Mouse (Mus musculus) olfactory bulb, adult 2 months (tissue): ENCODE data around the gene Necab2. TPM values are rescaled to one million over a fixed set of nuclear protein-coding genes. Genes with fewer than 3 reads are reported as not detected.

ENCODE experiments used
- H3K27ac ChIP-seq: fragments of 200-500 bp; 2 replicates; pipeline ENCODE4 v1.5.1; 2012; ENCODE audit warnings: low read depth, low read length; ENCODE audit not compliant: insufficient read depth
- H3K4me1 ChIP-seq: fragments of 200-500 bp; 2 replicates; pipeline ENCODE4 v1.6.1; 2012; ENCODE audit warnings: low read length; ENCODE audit not compliant: control insufficient read depth, insufficient read depth
- H3K4me3 ChIP-seq: fragments of 200-500 bp; 2 replicates; pipeline ENCODE4 v1.5.1; 2012; ENCODE audit warnings: mild to moderate bottlenecking, low read depth, low read length, moderate library complexity; ENCODE audit not compliant: insufficient read depth
- CTCF ChIP-seq: fragments of 200-500 bp; IDR thresholded peaks from 2 replicates; pipeline ENCODE4 v1.5.1; 2012; ENCODE audit warnings: low read depth, mild to moderate bottlenecking, low read length, moderate library complexity; ENCODE audit not compliant: insufficient read depth
- POLR2A ChIP-seq: fragments of 200-500 bp; IDR thresholded peaks from 2 replicates; pipeline ENCODE4 v1.6.1; 2012; ENCODE audit warnings: mild to moderate bottlenecking, low read depth, low read length, moderate library complexity; ENCODE audit not compliant: insufficient read depth
- WGBS: fragments of 180-500 bp; shearing (Covaris S2); methylation state at CpG from one replicate; pipeline ENCODE4 v1.1.7; 2018; 5-methylcytosine and 5-hydroxymethylcytosine counted together
- polyA plus RNA-seq: library from polyadenylated mRNA; stranded (reverse); fragments of >200 nt; gene quantifications from 2 replicates; pipeline ENCODE4 v1.2.4, GENCODE M21; 2012; ENCODE audit warnings: low replicate concordance; ENCODE audit not compliant: missing spikeins, insufficient read depth, insufficient read length

Gene Necab2
- polyA plus RNA-seq, 1 experiment, result not detected

DNA sequence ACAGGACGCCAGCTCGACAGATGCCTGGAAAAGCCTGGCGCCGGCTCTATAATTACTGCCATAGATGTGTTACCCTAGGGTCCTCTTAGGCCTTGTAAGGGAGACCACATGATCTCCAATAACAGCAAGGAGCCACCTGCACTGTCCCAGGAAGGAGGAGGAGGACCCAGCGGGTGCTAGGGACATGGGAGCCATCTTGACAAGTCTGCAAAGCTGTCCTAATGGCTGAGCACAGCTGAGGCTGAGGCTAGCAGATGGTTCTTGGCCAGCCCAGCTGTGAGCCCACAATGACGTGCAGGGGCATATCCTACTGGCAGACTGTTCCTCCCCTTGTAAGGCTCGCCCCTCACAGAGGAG is 6.6 kb upstream of the Necab2 start:
- peaks cover 20% of the 10 kb centered on the region for H3K4me1 ChIP-seq
- 50% methylated on average over 7 of the region's 7 CpGs for WGBS
- no peak for TF ChIP-seq CTCF
- TF ChIP-seq POLR2A, result no peak
- H3K4me3 ChIP-seq, result no peak overlapping the region
- no peak overlapping the region for H3K27ac ChIP-seq

DNA sequence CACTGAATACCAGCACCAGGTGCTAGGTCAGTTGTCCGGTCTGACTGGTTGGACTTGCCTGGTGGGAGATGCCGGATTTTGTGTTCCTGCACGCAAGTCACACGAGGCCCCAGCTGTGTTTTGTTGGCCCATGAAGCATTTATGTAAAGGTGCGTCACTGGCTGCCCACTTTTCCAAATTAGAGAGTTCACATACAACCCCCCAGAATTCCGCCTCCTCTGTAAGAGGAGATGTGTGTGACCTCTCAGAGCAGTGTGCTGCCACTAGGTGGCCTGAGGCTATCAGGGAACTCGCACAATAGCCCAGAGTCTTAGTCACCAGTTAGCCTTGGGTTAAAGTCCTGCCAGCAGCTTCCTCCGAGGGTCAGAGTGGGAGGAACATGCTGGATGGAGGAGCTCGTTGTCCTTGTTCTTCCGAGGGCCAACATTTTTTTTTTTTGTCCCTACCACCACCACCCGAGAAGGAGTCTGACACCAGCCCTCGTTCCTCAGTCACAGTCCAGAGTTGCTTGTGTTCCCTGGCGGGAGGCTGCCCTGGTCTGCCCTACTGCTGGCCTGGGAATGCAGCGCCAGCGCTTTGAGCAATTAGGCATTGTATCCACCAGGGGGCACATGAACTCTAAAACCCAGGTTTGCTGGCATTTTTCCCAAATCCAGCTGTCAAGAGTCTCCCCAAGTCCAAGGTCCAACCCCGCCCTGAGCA is 6.1 kb upstream of the Necab2 start:
- Histone ChIP-seq H3K4me3 (no peak overlapping the region), H3K27ac (no peak overlapping the region), H3K4me1 (peaks cover 20% of the 10 kb centered on the region)
- peak; percentile 84 for TF ChIP-seq CTCF
- TF ChIP-seq POLR2A, result no peak
- WGBS, result 24% methylated on average over 16 of the region's 16 CpGs

DNA sequence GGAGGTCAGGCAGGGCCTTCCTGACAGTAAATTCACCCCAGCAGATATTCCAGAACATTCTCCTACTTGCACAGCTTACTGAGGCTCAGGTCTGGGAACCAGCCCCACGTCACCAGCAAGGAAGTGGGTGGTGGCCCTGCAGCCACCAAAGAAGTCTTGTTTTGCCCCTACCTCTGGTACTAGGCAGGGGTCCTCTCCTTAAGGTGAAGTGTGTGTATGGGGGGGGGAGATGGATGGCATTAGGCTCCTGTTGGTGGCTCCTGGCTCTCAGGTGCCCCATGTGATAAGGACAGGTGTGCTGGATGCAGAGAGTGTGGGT is 5.6 kb upstream of the Necab2 start:
- H3K4me3 ChIP-seq, result no peak overlapping the region
- peaks cover 20% of the 10 kb centered on the region for H3K4me1 ChIP-seq
- no peak overlapping the region for H3K27ac ChIP-seq
- 21% methylated on average over 1 of the region's 1 CpGs for WGBS
- TF ChIP-seq POLR2A, result no peak
- TF ChIP-seq CTCF, result no peak

DNA sequence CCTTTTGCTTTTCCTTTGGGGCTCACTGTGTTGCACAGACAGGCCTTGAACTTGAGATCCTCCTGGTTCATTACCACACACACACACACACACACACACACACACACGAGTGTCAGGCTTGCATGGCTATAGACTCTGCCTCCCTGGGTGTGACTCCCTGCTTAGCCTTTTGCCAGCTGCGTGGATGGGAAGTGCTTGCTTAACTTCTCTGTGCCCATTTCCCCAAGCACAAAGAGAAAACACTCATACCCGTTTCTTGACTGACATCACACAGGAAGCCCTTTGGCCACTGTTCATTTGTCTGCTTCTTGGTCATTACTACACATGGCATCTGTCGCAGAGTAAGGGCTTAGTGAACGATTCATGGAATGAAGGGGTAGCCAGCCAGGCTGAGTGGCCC is 4.5 kb upstream of the Necab2 start:
- no peak overlapping the region for H3K27ac ChIP-seq
- H3K4me3 ChIP-seq, result no peak overlapping the region
- peaks cover 20% of the 10 kb centered on the region for H3K4me1 ChIP-seq
- WGBS, result 72% methylated on average over 5 of the region's 5 CpGs
- TF ChIP-seq POLR2A, result no peak
- TF ChIP-seq CTCF, result no peak

DNA sequence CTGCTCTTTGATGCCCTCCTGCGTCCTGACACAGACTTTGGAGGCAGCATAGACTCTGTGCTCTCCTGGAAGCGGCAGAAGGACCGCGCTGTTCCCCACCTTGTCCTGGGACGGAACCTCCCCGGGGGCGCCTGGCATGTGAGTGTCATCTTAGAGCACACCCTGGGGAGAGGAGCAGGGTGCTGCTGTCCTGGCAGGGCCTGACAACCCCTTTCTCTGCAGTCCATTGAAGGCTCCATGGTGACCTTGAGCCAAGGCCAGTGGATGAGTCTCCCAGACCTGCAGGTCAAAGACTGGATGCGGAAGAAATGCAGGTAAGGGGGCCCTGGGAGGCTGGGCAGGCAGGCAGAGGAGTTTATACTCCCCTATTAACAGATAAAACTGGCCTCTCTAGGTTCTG is 3.5 kb upstream of the Necab2 start:
- Histone ChIP-seq H3K4me3 (no peak overlapping the region), H3K4me1 (peaks cover 26% of the 10 kb centered on the region), H3K27ac (no peak overlapping the region)
- no peak for TF ChIP-seq POLR2A
- TF ChIP-seq CTCF, result no peak
- WGBS, result 96% methylated on average over 8 of the region's 8 CpGs

DNA sequence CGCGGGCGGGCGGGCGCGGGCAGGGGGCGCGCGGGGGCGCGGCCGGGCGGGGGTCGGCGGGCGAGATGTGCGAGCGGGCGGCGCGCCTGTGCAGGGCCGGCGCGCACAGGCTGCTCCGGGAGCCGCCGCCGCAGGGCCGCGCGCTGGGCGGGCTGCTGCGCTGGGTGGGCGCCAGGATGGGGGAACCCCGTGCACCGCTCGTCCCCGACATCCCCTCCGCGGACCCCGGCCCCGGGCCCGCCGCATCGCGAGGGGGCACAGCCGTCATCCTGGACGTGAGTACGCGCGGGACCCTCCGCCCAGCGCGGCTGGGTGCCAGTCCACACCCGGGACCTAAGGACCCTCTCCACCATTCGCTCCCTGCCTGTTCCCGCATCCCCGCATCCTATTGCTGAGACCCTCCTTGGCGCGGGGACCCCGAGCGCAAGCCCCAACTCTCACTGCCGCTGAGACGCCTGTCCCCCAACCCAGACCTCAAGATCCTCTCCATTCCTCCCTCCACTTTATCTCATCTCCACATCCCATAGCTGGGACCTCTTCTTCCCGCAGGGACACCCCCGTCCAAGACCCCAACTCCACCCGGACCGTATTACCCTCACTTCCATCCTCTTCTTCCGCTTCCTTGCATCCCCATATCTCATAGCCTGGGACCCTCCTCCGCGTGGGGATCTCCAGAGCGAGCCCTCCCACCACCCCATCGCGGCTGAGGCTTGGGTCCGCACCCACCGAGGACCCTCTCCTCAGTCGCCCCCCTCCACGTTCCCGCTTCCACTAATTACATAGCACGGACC is 666 bp downstream of the Necab2 start:
- 7% methylated on average over 75 of the region's 80 CpGs for WGBS
- H3K4me1 ChIP-seq, result peaks cover 34% of the 10 kb centered on the region
- 0 out of 2 replicates have a peak overlapping the region, but pooled peaks have one; percentile 24 for H3K27ac ChIP-seq
- H3K4me3 ChIP-seq, result peak overlapping the region; percentile 50
- TF ChIP-seq CTCF, result no peak
- TF ChIP-seq POLR2A, result no peak

DNA sequence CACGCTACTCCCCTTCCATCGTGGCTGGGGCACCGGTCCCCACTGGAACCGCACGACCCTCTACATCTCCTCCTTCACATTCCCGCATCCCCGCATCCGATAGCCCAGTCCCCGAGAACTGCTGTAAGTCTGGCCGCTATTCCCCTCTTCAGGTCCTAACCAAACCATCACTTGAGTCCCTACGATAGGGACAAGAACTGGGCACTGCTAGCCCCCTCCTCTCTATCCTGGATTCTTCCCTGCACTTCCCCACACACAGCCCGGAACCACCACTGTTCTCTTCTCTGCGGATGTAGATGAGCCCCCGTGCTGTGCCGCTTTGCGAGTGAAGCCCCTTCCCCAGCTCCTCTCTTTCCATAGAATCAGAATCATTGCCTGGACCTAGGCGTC is 1.3 kb downstream of the Necab2 start:
- Histone ChIP-seq H3K4me1 (peaks cover 34% of the 10 kb centered on the region), H3K4me3 (peak overlapping the region; percentile 50), H3K27ac (0 out of 2 replicates have a peak overlapping the region, but pooled peaks have one; percentile 24)
- 8% methylated on average over 16 of the region's 17 CpGs for WGBS
- TF ChIP-seq POLR2A (no peak), CTCF (no peak)

DNA sequence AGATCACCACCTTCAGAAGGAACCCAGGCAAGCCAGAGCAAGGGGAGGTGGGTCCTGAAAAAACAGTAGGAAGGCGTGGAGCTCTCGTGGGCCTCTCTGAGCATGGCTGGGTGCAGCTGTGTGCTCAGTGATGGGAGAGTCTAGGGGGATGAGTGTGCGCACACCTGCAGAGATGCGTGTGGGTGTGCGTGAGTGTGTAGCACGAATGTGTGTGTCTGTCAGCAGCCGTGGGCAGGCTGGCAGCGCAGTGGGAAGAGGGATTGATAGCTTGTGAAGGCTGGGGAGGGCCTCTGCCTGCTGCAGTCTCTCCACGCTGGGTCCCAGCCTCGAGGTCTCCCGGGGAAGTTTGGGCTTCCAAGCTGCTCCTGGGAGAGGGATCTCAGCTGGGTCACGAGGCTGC is 3.1 kb downstream of the Necab2 start:
- Histone ChIP-seq H3K4me1 (peaks cover 34% of the 10 kb centered on the region), H3K4me3 (no peak overlapping the region), H3K27ac (0 out of 2 replicates have a peak overlapping the region, but pooled peaks have one; percentile 14)
- no peak for TF ChIP-seq CTCF
- TF ChIP-seq POLR2A, result no peak
- 48% methylated on average over 12 of the region's 12 CpGs for WGBS

DNA sequence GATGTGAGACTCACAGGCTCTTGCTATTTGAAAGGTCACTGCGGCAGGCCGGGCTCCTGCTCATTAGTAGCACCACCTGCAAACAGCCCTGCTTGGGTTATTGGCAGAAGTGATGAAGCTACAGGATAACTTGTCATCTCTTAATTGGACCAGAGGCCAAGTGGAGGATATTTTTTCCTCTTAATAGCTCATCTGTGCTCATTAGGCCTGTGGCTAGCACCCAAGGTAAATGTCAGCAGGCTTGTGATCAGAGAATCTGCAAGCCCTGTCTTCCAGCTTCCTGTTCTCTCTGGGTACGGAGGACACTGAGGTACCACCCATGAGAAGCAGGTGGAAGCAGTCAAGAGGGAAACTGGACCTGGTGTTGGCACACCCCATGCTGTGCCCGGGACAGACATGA is 4.6 kb downstream of the Necab2 start:
- no peak overlapping the region for H3K4me3 ChIP-seq

More for the DNA sequence above, 4.6 kb downstream of the Necab2 start:
- no peak overlapping the region for H3K27ac ChIP-seq
- TF ChIP-seq POLR2A (no peak), CTCF (no peak)
- WGBS, result 92% methylated on average over 4 of the region's 4 CpGs
- peaks cover 45% of the 10 kb centered on the region for H3K4me1 ChIP-seq
